Mouse (Mus musculus) erythroid progenitor cell, adult 5-6 weeks (primary cell): ENCODE data around the gene Fars2. TPM values are rescaled to one million over a fixed set of nuclear protein-coding genes. Genes with fewer than 3 reads are reported as not detected.
"Not testable (repeated sequence)": the region's sequence is repeated elsewhere in the genome, so short reads cannot be mapped to it uniquely, and the experiment has no call there.

Source experiments
- ATAC-seq: replicated peaks from 2 replicates; pipeline ENCODE4 v1.8.0; 2016; ENCODE audit warnings: moderate number of reproducible peaks, mild to moderate bottlenecking, moderate TSS enrichment, inconsistent platforms; ENCODE audit not compliant: poor library complexity, low FRiP score, severe bottlenecking
- total RNA-seq, 2 experiments: library from RNA; stranded (forward) in 1 of 2; stranded (reverse) in 1 of 2; fragments of 150-400 nt in 1 of 2; fragments of 186-747, 209-891 nt in 1 of 2; gene quantifications; 2 replicates each; pipeline versions ENCODE4 v1.2.3 to v1.2.4; 2015 to 2017; ENCODE audit warnings: low replicate concordance in 2 of 2

The Fars2 gene
- total RNA-seq, 2 experiments from 2014 or later = 23.5 to 35.8 TPM

- no peak for ATAC-seq
These were observed 312.4 kb downstream of the Fars2 start for GRCm38 (mm10) chr13:36429500-36430189.

GRCm38 (mm10) chr13:36430420-36431114 is 313.4 kb downstream of the Fars2 start:
- no peak for ATAC-seq

- ATAC-seq = no peak
These were observed 314.8 kb downstream of the Fars2 start for GRCm38 (mm10) chr13:36431974-36432518.

GRCm38 (mm10) chr13:36444748-36445423 is 327.7 kb downstream of the Fars2 start:
- ATAC-seq = no peak

- no peak for ATAC-seq
These were observed 330.7 kb downstream of the Fars2 start for GRCm38 (mm10) chr13:36447947-36448346.

- no peak for ATAC-seq
These were observed 331.4 kb downstream of the Fars2 start for GRCm38 (mm10) chr13:36448565-36448964.

- no peak for ATAC-seq
These were observed 334.2 kb downstream of the Fars2 start for GRCm38 (mm10) chr13:36451437-36451836.

GRCm38 (mm10) chr13:36460473-36460872 is 343.3 kb downstream of the Fars2 start:
- no peak for ATAC-seq

- ATAC-seq = no peak
These were observed 346.5 kb downstream of the Fars2 start for GRCm38 (mm10) chr13:36463669-36464068.

GRCm38 (mm10) chr13:36466076-36466475 is 348.9 kb downstream of the Fars2 start:
- not testable (repeated sequence) for ATAC-seq

GRCm38 (mm10) chr13:36466515-36466921 is 349.3 kb downstream of the Fars2 start:
- ATAC-seq = no peak

- no peak for ATAC-seq
These were observed 350.6 kb downstream of the Fars2 start for GRCm38 (mm10) chr13:36467849-36468248.

GRCm38 (mm10) chr13:36468963-36469362 is 351.8 kb downstream of the Fars2 start:
- ATAC-seq = no peak

GRCm38 (mm10) chr13:36469412-36470125 is 352.4 kb downstream of the Fars2 start:
- ATAC-seq = no peak

GRCm38 (mm10) chr13:36477648-36478047 is 360.4 kb downstream of the Fars2 start:
- ATAC-seq = no peak

- no peak for ATAC-seq
These were observed 361.0 kb downstream of the Fars2 start for GRCm38 (mm10) chr13:36478243-36478642.

- ATAC-seq = no peak
These were observed 362.9 kb downstream of the Fars2 start for GRCm38 (mm10) chr13:36480101-36480500.

- ATAC-seq = no peak
These were observed 367.2 kb downstream of the Fars2 start for GRCm38 (mm10) chr13:36484391-36484790.

GRCm38 (mm10) chr13:36486756-36487155 is 369.5 kb downstream of the Fars2 start:
- no peak for ATAC-seq

GRCm38 (mm10) chr13:36489365-36489764 is 372.2 kb downstream of the Fars2 start:
- no peak for ATAC-seq
